Mouse (Mus musculus) bone marrow, adult 2 months (tissue): ENCODE measurements around the gene Erg.

ENCODE experiments used
- CTCF ChIP-seq: fragments of 200-500 bp; IDR thresholded peaks from 2 replicates; pipeline ENCODE4 v1.5.1; 2011; ENCODE audit warnings: low read length, control low read depth; ENCODE audit not compliant: control insufficient read depth, insufficient read depth
- POLR2A ChIP-seq: fragments of 200-500 bp; IDR thresholded peaks from 2 replicates; pipeline ENCODE4 v1.6.1; 2011; ENCODE audit warnings: low read depth, mild to moderate bottlenecking, control low read depth, low read length, borderline replicate concordance; ENCODE audit not compliant: control insufficient read depth

- TF ChIP-seq CTCF (no peak), POLR2A (no peak)
Observed at GRCm38 (mm10) chr16:95623876-95624770, 37.7 kb upstream of the Erg start.
